Mouse (Mus musculus) hindbrain, postnatal 0 days (tissue): Measurements from ENCODE around the gene Spata21. TPM values are rescaled to one million over a fixed set of nuclear protein-coding genes. Genes with fewer than 3 reads are reported as not detected.

Experiments
- ATAC-seq: fragments of 200-750 bp; cut with Nextera tagmentation; 2 replicates; pipeline ENCODE4 v1.8.0; 2017; ENCODE audit warnings: mild to moderate bottlenecking, moderate TSS enrichment, moderate library complexity
- DNase-seq: peaks from one replicate; pipeline ENCODE4 v3.0.0-alpha.2; 2015; ENCODE audit warnings: low spot score
- H3K27ac ChIP-seq: fragments of 300-500 bp; sonication (generic); 2 replicates; pipeline ENCODE4 v1.5.1; 2014; ENCODE audit warnings: mild to moderate bottlenecking
- H3K27me3 ChIP-seq: fragments of 300-500 bp; sonication (generic); 2 replicates; pipeline ENCODE4 v1.6.1; 2014; ENCODE audit warnings: low read length, mixed read lengths; ENCODE audit not compliant: insufficient read depth
- H3K36me3 ChIP-seq: fragments of 300-500 bp; sonication (generic); 2 replicates; pipeline ENCODE4 v1.6.1; 2014; ENCODE audit warnings: low read length, mixed read lengths; ENCODE audit not compliant: insufficient read depth
- H3K4me1 ChIP-seq: fragments of 300-500 bp; sonication (generic); 2 replicates; pipeline ENCODE4 v1.6.1; 2014; ENCODE audit warnings: antibody characterized with exemption, low read length, mixed read lengths; ENCODE audit not compliant: insufficient read depth
- H3K4me2 ChIP-seq: fragments of 300-500 bp; sonication (generic); 2 replicates; pipeline ENCODE4 v1.6.1; 2014; ENCODE audit warnings: low read depth, mild to moderate bottlenecking, low read length, moderate library complexity, mixed read lengths
- H3K4me3 ChIP-seq: fragments of 300-500 bp; sonication (generic); 2 replicates; pipeline ENCODE4 v1.5.1; 2014; ENCODE audit warnings: low read length
- H3K9ac ChIP-seq: fragments of 300-500 bp; sonication (generic); replicated peaks from 2 replicates; pipeline ENCODE4 v1.6.1; 2014; ENCODE audit warnings: mild to moderate bottlenecking, low read length, moderate library complexity, mixed read lengths
- H3K9me3 ChIP-seq: fragments of 300-500 bp; sonication (generic); 2 replicates; pipeline ENCODE4 v1.6.1; 2016; ENCODE audit warnings: low read length, mixed read lengths
- CTCF ChIP-seq: IDR thresholded peaks from 2 replicates; pipeline ENCODE4 v1.5.1; 2016; ENCODE audit warnings: antibody characterized with exemption, control low read depth, low read depth
- WGBS: fragments of 180-500 bp; shearing (Covaris S2); extraction: QIAGEN DNeasy Blood & Tissue Kit; methylation state at CpG from one replicate; pipeline ENCODE4 v1.1.7; 2014; 5-methylcytosine and 5-hydroxymethylcytosine counted together
- polyA plus RNA-seq: library from polyadenylated mRNA; unstranded; fragments of >200 nt; fragmentation: Nextera tagmentation; extraction: Ambion mirVana; gene quantifications from 2 replicates; pipeline ENCODE4 v1.2.1, GENCODE M21; 2015
- total RNA-seq: library from RNA; depleted of rRNA; stranded (reverse); fragments of >200 nt; gene quantifications from 2 replicates; pipeline ENCODE4 v1.2.3, GENCODE M21; 2014

The Spata21 gene
- total and polyA plus RNA-seq, 2 experiments from 2014 or later: 0.37 to 1.6 TPM

DNA sequence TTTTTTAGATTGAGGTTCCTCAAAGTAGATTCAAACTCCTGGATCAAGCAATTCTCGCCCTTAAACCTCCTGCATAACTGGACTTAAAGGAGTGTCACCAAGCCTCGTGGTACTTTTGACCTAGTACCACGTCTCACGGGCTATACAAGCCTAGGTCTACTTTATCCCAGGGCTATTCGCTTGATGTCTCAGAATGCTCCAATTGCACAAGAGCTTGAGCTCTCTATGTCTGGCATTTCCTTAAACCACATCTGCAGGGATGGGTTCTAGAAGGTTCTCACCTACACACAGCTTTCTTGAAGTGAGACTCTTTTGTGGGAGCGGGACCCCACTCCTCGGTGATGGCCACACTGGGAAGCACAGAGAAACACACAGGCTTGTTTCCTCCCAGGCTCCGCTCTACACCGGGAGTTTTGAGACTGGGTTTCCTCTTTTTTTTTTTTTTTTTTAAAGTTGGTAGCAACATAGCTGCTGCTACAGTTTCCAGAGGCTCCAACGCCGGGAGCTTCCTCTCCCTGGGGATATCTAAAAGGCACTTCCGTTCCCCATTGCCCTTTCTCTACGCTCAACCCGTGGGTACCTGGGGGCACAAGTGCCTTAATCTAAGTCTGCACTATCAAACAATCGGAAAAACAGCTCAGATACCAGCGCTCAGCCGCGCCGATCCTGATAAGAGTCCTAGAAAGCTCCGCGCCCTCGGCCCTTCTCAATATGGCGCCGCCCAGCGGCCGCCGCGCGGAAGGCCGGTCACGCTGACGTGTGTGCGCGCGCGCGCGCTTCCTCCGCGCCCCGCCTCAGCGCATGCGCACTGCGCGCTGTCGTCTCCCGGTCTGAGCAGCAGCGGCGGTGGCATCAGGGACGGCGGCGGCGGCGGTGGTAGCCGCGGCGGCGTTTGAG lies 59.2 kb downstream of the Spata21 start, which contains the start of gene Fbxo42:
Gene Fbxo42 (plus strand): TSS at position 802 of the 897 bp plus-strand sequence.
- Histone ChIP-seq H3K9ac (peak within 1 kb of the TSS; percentile 99), H3K4me2 (peak within 1 kb of the TSS; percentile 67), H3K36me3 (no peaks in the 10 kb centered on the region), H3K27ac (peak within 1 kb of the TSS; percentile 96), H3K9me3 (no peaks in the 10 kb centered on the region), H3K4me1 (no peaks in the 10 kb centered on the region), H3K4me3 (peak within 1 kb of the TSS; percentile 99), H3K27me3 (no peaks in the 10 kb centered on the region)
- peak; percentile 98 for DNase-seq
- peak; percentile 89 for ATAC-seq
- TF ChIP-seq CTCF: peak; percentile 62
- 10% methylated on average over 57 of the region's 58 CpGs for WGBS

DNA sequence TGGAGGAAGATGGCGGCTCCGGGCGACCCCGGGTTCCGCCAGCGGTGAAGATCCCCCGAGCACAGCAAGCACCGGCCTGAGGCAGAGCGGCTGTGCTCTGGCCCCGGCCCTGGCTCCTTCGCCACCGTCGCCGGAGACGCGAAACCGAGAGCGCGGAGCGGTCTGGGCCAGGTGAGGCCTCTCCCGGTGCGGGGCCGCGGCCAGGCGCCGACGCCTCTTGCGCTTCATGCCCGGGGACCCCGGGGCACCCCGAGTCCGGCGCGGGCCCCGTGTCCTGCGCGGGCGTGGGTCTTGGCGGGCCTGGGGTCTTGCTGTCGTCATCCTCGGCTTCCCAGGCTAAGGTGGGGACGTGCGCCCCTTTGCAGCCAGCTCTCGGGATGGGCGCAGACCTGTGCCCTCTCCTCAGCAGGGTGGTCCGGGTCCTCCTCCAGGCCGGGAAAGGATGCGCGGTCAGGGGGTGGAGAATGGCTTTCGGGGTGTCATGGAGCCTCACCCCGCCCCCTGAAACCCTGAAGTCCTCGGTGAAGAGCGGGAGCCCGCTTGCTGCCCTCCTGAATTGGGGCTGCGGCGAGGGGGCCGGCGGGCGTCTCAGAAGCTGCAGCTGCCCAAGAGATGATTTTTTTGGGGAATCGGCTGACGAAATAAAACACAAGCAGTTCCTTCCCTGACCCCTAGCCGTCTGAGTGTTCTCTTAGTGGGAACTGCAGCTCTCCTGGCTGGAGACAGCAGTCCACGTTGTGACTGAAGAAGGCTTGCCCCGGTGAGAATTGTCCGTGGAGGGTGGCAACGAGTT lies 60.1 kb downstream of the Spata21 start:
- peak; percentile 19; the same call in 1 of the 2 replicates for TF ChIP-seq CTCF
- no peaks in the 10 kb centered on the region for H3K4me1 ChIP-seq

DNA sequence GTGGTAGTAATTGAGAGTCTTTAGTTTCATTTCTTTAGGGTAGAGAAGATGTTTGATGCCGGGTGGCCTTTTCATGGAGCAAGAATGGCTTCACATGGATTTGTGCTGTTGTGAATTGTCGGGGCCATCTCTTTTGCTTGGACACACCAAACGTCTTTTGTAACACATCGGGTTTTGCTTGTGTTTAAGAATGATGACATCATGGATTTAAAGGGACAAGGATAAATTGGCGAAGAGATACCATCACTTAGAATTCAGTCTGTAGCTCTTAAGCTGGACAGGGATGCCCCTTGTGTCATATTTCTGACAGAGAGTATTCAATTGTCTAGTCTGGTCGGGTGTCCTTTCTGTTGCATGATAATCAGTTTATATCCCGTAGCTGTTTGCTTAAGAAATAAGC lies 61.0 kb downstream of the Spata21 start:
- DNase-seq: no peak
- peak overlapping the region; percentile 96; the same call in 1 of the 2 replicates for H3K27ac ChIP-seq
- WGBS: 12% methylated on average over 7 of the region's 7 CpGs
- no peaks in the 10 kb centered on the region for H3K9me3 ChIP-seq
- no peaks in the 10 kb centered on the region for H3K4me1 ChIP-seq
- no peaks in the 10 kb centered on the region for H3K27me3 ChIP-seq
- no peak for ATAC-seq
- peak overlapping the region; percentile 99 for H3K9ac ChIP-seq
- no peaks in the 10 kb centered on the region for H3K36me3 ChIP-seq
- H3K4me2 ChIP-seq: peak overlapping the region; percentile 67
- TF ChIP-seq CTCF: no peak
- H3K4me3 ChIP-seq: peak overlapping the region; percentile 99

More for the DNA sequence above, 60.1 kb downstream of the Spata21 start:
- Histone ChIP-seq H3K27me3 (no peaks in the 10 kb centered on the region), H3K9me3 (no peaks in the 10 kb centered on the region), H3K4me3 (peak overlapping the region; percentile 99), H3K36me3 (no peaks in the 10 kb centered on the region), H3K4me2 (peak overlapping the region; percentile 67), H3K9ac (peak overlapping the region; percentile 99), H3K27ac (peak overlapping the region; percentile 96)
- WGBS: 1% methylated on average over 57 of the region's 66 CpGs
- ATAC-seq: peak; percentile 72
- peak; percentile 42 for DNase-seq

DNA sequence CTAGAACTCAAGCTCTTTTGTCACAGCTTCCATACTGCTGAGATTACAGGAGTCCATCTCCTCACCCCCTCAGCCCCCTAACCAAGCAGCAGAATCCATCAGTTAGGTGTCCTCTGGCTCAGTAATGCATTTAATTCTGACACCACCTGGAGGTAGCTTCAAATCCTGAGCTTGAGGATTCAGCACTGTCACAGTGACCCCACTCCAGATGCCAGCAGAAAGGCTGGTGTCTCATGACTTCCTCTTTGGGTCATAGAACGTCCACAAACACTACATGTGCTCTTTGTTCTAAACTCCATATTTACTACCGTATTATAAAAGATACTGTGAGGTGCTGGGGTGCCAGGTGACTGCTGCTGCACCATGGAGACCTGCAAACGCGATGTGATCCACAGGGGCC lies 69.4 kb downstream of the Spata21 start:
- H3K9ac ChIP-seq: no peak overlapping the region
- WGBS: 70% methylated on average over 4 of the region's 4 CpGs
- ATAC-seq (no peak), DNase-seq (no peak)
- H3K4me3 ChIP-seq: no peak overlapping the region
- no peak for TF ChIP-seq CTCF
- H3K4me2 ChIP-seq: no peak overlapping the region
- no peaks in the 10 kb centered on the region for H3K4me1 ChIP-seq
- no peaks in the 10 kb centered on the region for H3K36me3 ChIP-seq
- no peak overlapping the region for H3K27ac ChIP-seq
- no peaks in the 10 kb centered on the region for H3K9me3 ChIP-seq
- no peaks in the 10 kb centered on the region for H3K27me3 ChIP-seq

DNA sequence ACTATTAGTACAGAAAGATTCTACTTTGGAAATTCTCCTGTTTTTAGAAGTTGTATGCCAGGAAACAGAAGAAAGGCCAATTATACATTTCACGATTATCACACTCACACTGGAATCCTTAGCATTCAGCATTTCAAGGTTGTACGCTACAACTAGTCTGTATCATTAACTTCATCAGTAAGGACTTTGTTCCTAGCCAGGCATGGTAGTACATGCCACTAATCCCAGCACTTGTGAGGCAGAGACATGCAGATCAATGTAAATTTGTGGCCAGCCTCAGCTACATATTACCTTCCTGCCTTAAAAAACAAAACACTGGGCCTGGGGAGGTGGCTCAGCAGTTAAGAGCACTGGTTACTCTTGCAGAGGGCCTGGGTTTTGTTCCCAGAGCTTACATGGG lies 70.5 kb downstream of the Spata21 start:
- Histone ChIP-seq H3K36me3 (no peaks in the 10 kb centered on the region), H3K9ac (no peak overlapping the region), H3K4me2 (no peak overlapping the region), H3K9me3 (no peaks in the 10 kb centered on the region), H3K27ac (no peak overlapping the region), H3K4me3 (no peak overlapping the region), H3K27me3 (no peaks in the 10 kb centered on the region), H3K4me1 (no peaks in the 10 kb centered on the region)
- DNase-seq (no peak), ATAC-seq (no peak)
- WGBS: 84% methylated on average over 2 of the region's 2 CpGs
- TF ChIP-seq CTCF: no peak

DNA sequence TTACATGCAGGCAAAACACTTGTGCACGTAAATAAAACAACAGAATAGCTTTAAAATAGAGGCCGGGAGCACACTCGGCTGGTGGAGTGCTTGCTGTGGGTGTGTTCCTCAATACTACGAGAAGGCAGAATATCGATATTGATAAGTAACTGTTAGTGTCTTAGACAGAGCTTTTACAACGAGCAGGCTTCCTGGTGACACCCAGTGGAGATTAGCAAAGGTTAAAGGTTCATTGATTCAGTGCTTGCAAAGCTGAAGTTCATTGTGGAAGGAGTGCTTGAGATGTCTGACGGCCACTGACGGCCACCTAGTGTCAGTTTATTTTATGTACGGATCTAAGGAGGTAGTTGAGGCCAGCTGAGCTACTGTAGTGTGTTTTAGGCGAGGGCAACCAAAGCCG lies 71.0 kb downstream of the Spata21 start:
- H3K4me1 ChIP-seq: no peaks in the 10 kb centered on the region
- H3K4me2 ChIP-seq: no peak overlapping the region
- no peaks in the 10 kb centered on the region for H3K9me3 ChIP-seq
- DNase-seq (no peak), ATAC-seq (no peak)
- no peak overlapping the region for H3K27ac ChIP-seq
- no peak overlapping the region for H3K9ac ChIP-seq
- no peaks in the 10 kb centered on the region for H3K36me3 ChIP-seq
- no peaks in the 10 kb centered on the region for H3K27me3 ChIP-seq
- 0 out of 2 replicates have a peak, but pooled peaks have one; percentile 6 for TF ChIP-seq CTCF
- H3K4me3 ChIP-seq: no peak overlapping the region
- 56% methylated on average over 11 of the region's 11 CpGs for WGBS
